Mouse (Mus musculus): ENCODE results near the gene Tom1.

DNA sequence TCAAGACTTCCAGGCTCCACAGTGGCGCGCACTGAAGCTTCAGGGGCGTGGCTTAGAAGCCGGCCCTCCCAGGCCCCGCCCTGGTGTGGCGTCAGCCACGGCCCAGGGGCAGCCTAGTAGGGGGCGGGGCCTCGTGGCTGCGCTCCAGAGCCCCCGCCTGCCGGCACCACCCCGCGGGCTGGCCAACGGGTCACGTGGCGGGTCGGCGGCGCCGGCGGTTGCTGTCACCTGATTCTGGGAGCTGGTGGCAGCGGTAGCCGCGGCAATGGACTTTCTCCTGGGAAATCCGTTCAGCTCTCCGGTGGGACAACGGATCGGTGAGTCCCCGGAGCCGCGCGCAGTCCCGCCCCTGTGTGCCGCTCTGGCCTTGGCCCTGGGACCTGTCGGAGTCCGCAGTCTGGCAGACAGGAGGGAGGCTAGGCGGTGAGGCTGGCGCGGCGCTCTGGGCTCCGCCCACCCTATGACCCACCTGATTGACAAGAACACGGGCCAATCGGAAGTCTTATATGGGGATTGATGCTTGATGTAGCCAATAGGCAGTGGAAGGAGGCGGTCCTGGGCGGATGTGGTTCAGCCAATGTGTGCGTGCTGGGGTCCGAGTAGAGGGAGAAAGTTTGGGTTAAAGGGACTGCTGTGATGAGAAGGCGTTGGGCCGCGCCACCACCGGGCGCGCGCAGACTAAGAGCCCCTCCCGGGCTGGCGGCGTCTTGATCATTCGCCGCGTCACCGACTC is at the start of gene Tom1:
- TF ChIP-seq CTCF (IDR thresholded peaks at IDR 0.05; ENCODE audit: borderline replicate concordance, extremely low read depth, insufficient read depth, insufficient read length) (no peak), POLR2A (IDR thresholded peaks at IDR 0.05; ENCODE audit: borderline replicate concordance, extremely low read depth, insufficient read depth, insufficient read length, poor library complexity, severe bottlenecking) (peak; percentile 17; the same call in 1 of the 2 replicates)
